Mouse (Mus musculus): Measurements from ENCODE around the gene Plekhf1.

DNA sequence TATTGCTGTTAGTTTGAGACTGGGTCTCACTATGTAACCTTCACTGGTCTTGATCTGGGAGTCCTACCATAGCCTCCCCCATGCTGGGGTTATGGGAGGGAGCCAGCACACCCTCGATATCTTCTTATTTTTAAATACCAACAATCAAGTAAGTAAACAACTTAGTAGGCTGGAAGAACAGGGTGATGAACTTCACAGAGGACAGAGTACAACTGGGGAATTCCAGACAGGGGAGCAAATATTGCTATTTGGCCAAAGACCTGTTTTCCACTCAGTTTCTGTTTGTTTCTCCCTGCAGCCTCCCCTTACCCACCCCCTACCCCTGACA is 43.4 kb downstream of the Plekhf1 start:
- TF ChIP-seq GATA1 (IDR thresholded peaks at IDR 0.05; ENCODE audit: borderline replicate concordance, low read length) (no peak), FLI1 (IDR thresholded peaks at IDR 0.05; ENCODE audit: low read length) (no peak)

Measured in megakaryocyte, embryonic 14.5 days (primary cell).